In genomic region chr1:89003752-89004151, GRCm38 (mm10) we compare ENCODE assay signal across 19 mouse cellular contexts.
DNase-seq lines count a peak whose midpoint lies in the region; ATAC-seq and TF ChIP-seq lines count a peak whose summit lies in the region.
"Had no signal": no experiment of that assay in that cellular context is flagged by ENCODE, and none has a peak within 500 bp of the region (broad histone marks: within the 10 kb centered on the region; RNA-seq: fewer than 3 reads in every experiment).

No protein-coding gene starts in this region.

- H3K27ac ChIP-seq in forebrain, embryonic 11.5 days (ENCODE audit: low read depth, low read length): no peak overlapping the region
- no peak overlapping the region for H3K27ac ChIP-seq in forebrain, embryonic 12.5 days
- H3K27ac ChIP-seq in hindbrain, postnatal 0 days: no peak overlapping the region
- no peak overlapping the region for H3K27ac ChIP-seq in hindbrain, embryonic 12.5 days
- H3K27ac ChIP-seq in midbrain, postnatal 0 days (ENCODE audit: low read depth, low read length): no peak overlapping the region
- no peak overlapping the region for H3K27ac ChIP-seq in midbrain, embryonic 15.5 days
- H3K27ac ChIP-seq: embryonic facial prominence, embryonic 12.5 days; heart, adult 2 months; heart, embryonic 15.5 days; hindbrain, embryonic 15.5 days had no signal

- 68% methylated on average over 2 of the region's 2 CpGs for WGBS in forebrain, embryonic 11.5 days
- 57% methylated on average over 2 of the region's 2 CpGs for WGBS in forebrain, embryonic 12.5 days
- 36% methylated on average over 2 of the region's 2 CpGs for WGBS in hindbrain, postnatal 0 days
- WGBS in hindbrain, embryonic 12.5 days: 47% methylated on average over 2 of the region's 2 CpGs
- 43% methylated on average over 2 of the region's 2 CpGs for WGBS in midbrain, postnatal 0 days
- 42% methylated on average over 2 of the region's 2 CpGs for WGBS in midbrain, embryonic 15.5 days

- H3K36me3 ChIP-seq in forebrain, embryonic 11.5 days (ENCODE audit: control insufficient read depth, insufficient read depth, low read length): no peaks in the 10 kb centered on the region
- H3K36me3 ChIP-seq in forebrain, embryonic 12.5 days (replicated peaks): no peaks in the 10 kb centered on the region
- no peaks in the 10 kb centered on the region for H3K36me3 ChIP-seq in hindbrain, postnatal 0 days (ENCODE audit: insufficient read depth, low read length)
- H3K36me3 ChIP-seq in hindbrain, embryonic 12.5 days: no peaks in the 10 kb centered on the region
- H3K36me3 ChIP-seq in midbrain, postnatal 0 days (ENCODE audit: insufficient read depth, low read length): no peaks in the 10 kb centered on the region
- no peaks in the 10 kb centered on the region for H3K36me3 ChIP-seq in midbrain, embryonic 15.5 days (replicated peaks)
- H3K36me3 ChIP-seq: embryonic facial prominence, embryonic 12.5 days; heart, embryonic 15.5 days; hindbrain, embryonic 15.5 days had no signal

- no peaks in the 10 kb centered on the region for H3K27me3 ChIP-seq in forebrain, embryonic 11.5 days (ENCODE audit: control insufficient read depth, insufficient read depth, low read length)
- H3K27me3 ChIP-seq in forebrain, embryonic 12.5 days: no peaks in the 10 kb centered on the region
- no peaks in the 10 kb centered on the region for H3K27me3 ChIP-seq in hindbrain, postnatal 0 days (ENCODE audit: insufficient read depth, low read length)
- H3K27me3 ChIP-seq in hindbrain, embryonic 12.5 days: no peaks in the 10 kb centered on the region
- no peaks in the 10 kb centered on the region for H3K27me3 ChIP-seq in midbrain, postnatal 0 days (ENCODE audit: insufficient read depth, low read length)
- H3K27me3 ChIP-seq in midbrain, embryonic 15.5 days (replicated peaks): no peaks in the 10 kb centered on the region
- H3K27me3 ChIP-seq: embryonic facial prominence, embryonic 12.5 days; heart, embryonic 15.5 days; hindbrain, embryonic 15.5 days had no signal

- no peak for TF ChIP-seq CTCF in hindbrain, postnatal 0 days (IDR thresholded peaks at IDR 0.05; ENCODE audit: low read depth)
- TF ChIP-seq CTCF in midbrain, postnatal 0 days (IDR thresholded peaks at IDR 0.05): no peak

- H3K4me3 ChIP-seq in forebrain, embryonic 11.5 days (ENCODE audit: low read depth, low read length): no peak overlapping the region
- H3K4me3 ChIP-seq in forebrain, embryonic 12.5 days (replicated peaks): no peak overlapping the region
- H3K4me3 ChIP-seq in hindbrain, postnatal 0 days (ENCODE audit: low read length): no peak overlapping the region
- H3K4me3 ChIP-seq in hindbrain, embryonic 12.5 days: no peak overlapping the region
- no peak overlapping the region for H3K4me3 ChIP-seq in midbrain, postnatal 0 days (ENCODE audit: low read depth, low read length)
- H3K4me3 ChIP-seq in midbrain, embryonic 15.5 days: no peak overlapping the region
- H3K4me3 ChIP-seq: embryonic facial prominence, embryonic 12.5 days; heart, adult 2 months; heart, embryonic 15.5 days; hindbrain, embryonic 15.5 days had no signal

- H3K9me3 ChIP-seq in forebrain, embryonic 11.5 days (ENCODE audit: control insufficient read depth, low read length): peaks cover 2% of the 10 kb centered on the region; the same call in 1 of the 2 replicates
- no peaks in the 10 kb centered on the region for H3K9me3 ChIP-seq in forebrain, embryonic 12.5 days
- H3K9me3 ChIP-seq in hindbrain, postnatal 0 days (ENCODE audit: low read length): no peaks in the 10 kb centered on the region
- H3K9me3 ChIP-seq in hindbrain, embryonic 12.5 days (replicated peaks): no peaks in the 10 kb centered on the region
- H3K9me3 ChIP-seq in midbrain, postnatal 0 days (ENCODE audit: low read length): no peaks in the 10 kb centered on the region
- H3K9me3 ChIP-seq in midbrain, embryonic 15.5 days: no peaks in the 10 kb centered on the region
- H3K9me3 ChIP-seq: embryonic facial prominence, embryonic 12.5 days; heart, embryonic 15.5 days; hindbrain, embryonic 15.5 days had no signal

- H3K4me1 ChIP-seq in forebrain, embryonic 11.5 days (replicated peaks; ENCODE audit: control insufficient read depth, insufficient read depth, low read length): no peaks in the 10 kb centered on the region
- H3K4me1 ChIP-seq in forebrain, embryonic 12.5 days: peaks cover 4% of the 10 kb centered on the region; the same call in 1 of the 2 replicates
- H3K4me1 ChIP-seq in hindbrain, postnatal 0 days (ENCODE audit: insufficient read depth, low read length): no peaks in the 10 kb centered on the region
- H3K4me1 ChIP-seq in hindbrain, embryonic 12.5 days: 0 out of 2 replicates have a peak, but pooled peaks cover 2% of the 10 kb centered on the region
- no peaks in the 10 kb centered on the region for H3K4me1 ChIP-seq in midbrain, postnatal 0 days (ENCODE audit: insufficient read depth, low read length)
- H3K4me1 ChIP-seq in midbrain, embryonic 15.5 days: no peaks in the 10 kb centered on the region
- H3K4me1 ChIP-seq: embryonic facial prominence, embryonic 12.5 days; heart, embryonic 15.5 days; hindbrain, embryonic 15.5 days had no signal

- H3K9ac ChIP-seq in forebrain, embryonic 11.5 days (ENCODE audit: low read length): no peak overlapping the region
- H3K9ac ChIP-seq in forebrain, embryonic 12.5 days: no peak overlapping the region
- no peak overlapping the region for H3K9ac ChIP-seq in hindbrain, postnatal 0 days (replicated peaks; ENCODE audit: low read length)
- H3K9ac ChIP-seq in hindbrain, embryonic 12.5 days: no peak overlapping the region
- H3K9ac ChIP-seq in midbrain, postnatal 0 days (replicated peaks; ENCODE audit: low read length, poor library complexity, severe bottlenecking): no peak overlapping the region
- H3K9ac ChIP-seq in midbrain, embryonic 15.5 days: no peak overlapping the region
- H3K9ac ChIP-seq: embryonic facial prominence, embryonic 12.5 days; heart, embryonic 15.5 days; hindbrain, embryonic 15.5 days had no signal

- no peak overlapping the region for H3K4me2 ChIP-seq in forebrain, embryonic 11.5 days (ENCODE audit: low read depth, low read length, severe bottlenecking)
- H3K4me2 ChIP-seq in forebrain, embryonic 12.5 days: no peak overlapping the region
- no peak overlapping the region for H3K4me2 ChIP-seq in hindbrain, postnatal 0 days (ENCODE audit: low read depth, low read length)
- H3K4me2 ChIP-seq in hindbrain, embryonic 12.5 days (replicated peaks): no peak overlapping the region
- no peak overlapping the region for H3K4me2 ChIP-seq in midbrain, postnatal 0 days (ENCODE audit: low read depth, low read length, poor library complexity, severe bottlenecking)
- no peak overlapping the region for H3K4me2 ChIP-seq in midbrain, embryonic 15.5 days
- H3K4me2 ChIP-seq: embryonic facial prominence, embryonic 12.5 days; heart, embryonic 11.5 days; heart, embryonic 15.5 days; hindbrain, embryonic 15.5 days had no signal

- no peak for ATAC-seq in forebrain, embryonic 11.5 days (replicated peaks; ENCODE audit: low FRiP score)
- ATAC-seq in forebrain, embryonic 12.5 days (ENCODE audit: low FRiP score): no peak
- no peak for ATAC-seq in hindbrain, postnatal 0 days
- ATAC-seq in hindbrain, embryonic 12.5 days (ENCODE audit: low FRiP score): no peak
- ATAC-seq in midbrain, postnatal 0 days (ENCODE audit: low FRiP score): no peak
- ATAC-seq in midbrain, embryonic 15.5 days (replicated peaks): no peak
- ATAC-seq: activated CD4-positive, CD25-positive, alpha-beta regulatory T cell, adult 4 months; forebrain, embryonic 16.5 days had no signal

- peak; percentile 16 for DNase-seq in forebrain, embryonic 11.5 days (ENCODE audit: low spot score)
- DNase-seq in hindbrain, postnatal 0 days (ENCODE audit: low spot score): peak; percentile 28
- DNase-seq in midbrain, postnatal 0 days (ENCODE audit: low spot score): peak; percentile 22
- no peak for DNase-seq in cerebellum, postnatal 14 days
- DNase-seq: adrenal gland, postnatal 14 days; cerebellum, adult 18-20 months; cerebellum, adult 9-11 months; gastrocnemius, postnatal 14 days; heart, adult 2 months; heart, postnatal 14 days had no signal

Comparison
In these comparisons a context has a peak if more than half of its experiments do, and no peak if none do; other contexts are left out.
1. DNase-seq: peak in forebrain, embryonic 11.5 days (single experiment), hindbrain, postnatal 0 days (single experiment) and midbrain, postnatal 0 days (single experiment); none in cerebellum, postnatal 14 days (0 of 2).